Mouse (Mus musculus) spleen, postnatal 4 days (tissue): ENCODE results near the gene Rnaseh2b.

Source experiments
- DNase-seq, 2 experiments: peaks; one replicate each; pipeline ENCODE4 v3.0.0; 2022; ENCODE audit warnings: low spot score in 2 of 2

Gene Rnaseh2b

GRCm38 (mm10) chr14:62292488-62293339 is at the start of gene Rnaseh2b, which contains the start of gene Dleu7:
TSS of gene Rnaseh2b (plus strand) at chr14:62292589.
TSS of gene Dleu7 (minus strand) at chr14:62293047.
- peak in 1 of 2 experiments; percentile 65 for DNase-seq

GRCm38 (mm10) chr14:62243530-62243929 is 48.9 kb upstream of the Rnaseh2b start:
- no peak for DNase-seq

GRCm38 (mm10) chr14:62245557-62245956 is 46.8 kb upstream of the Rnaseh2b start:
- no peak for DNase-seq

- no peak for DNase-seq
These were observed 44.0 kb upstream of the Rnaseh2b start for GRCm38 (mm10) chr14:62248345-62248744.

GRCm38 (mm10) chr14:62248796-62249195 is 43.6 kb upstream of the Rnaseh2b start:
- DNase-seq: no peak

GRCm38 (mm10) chr14:62249251-62249650 is 43.1 kb upstream of the Rnaseh2b start:
- no peak for DNase-seq

GRCm38 (mm10) chr14:62250046-62250445 is 42.3 kb upstream of the Rnaseh2b start:
- no peak for DNase-seq

GRCm38 (mm10) chr14:62251999-62252398 is 40.4 kb upstream of the Rnaseh2b start:
- DNase-seq: peak; percentile 25 to 65

GRCm38 (mm10) chr14:62254371-62254770 is 38.0 kb upstream of the Rnaseh2b start:
- no peak for DNase-seq

- DNase-seq: no peak
These were observed 36.3 kb upstream of the Rnaseh2b start for GRCm38 (mm10) chr14:62256066-62256465.

- no peak for DNase-seq
These were observed 34.3 kb upstream of the Rnaseh2b start for GRCm38 (mm10) chr14:62258125-62258524.

- DNase-seq: no peak
These were observed 33.3 kb upstream of the Rnaseh2b start for GRCm38 (mm10) chr14:62258978-62259536.

GRCm38 (mm10) chr14:62270698-62271396 is 21.5 kb upstream of the Rnaseh2b start:
- DNase-seq: no peak

- no peak for DNase-seq
These were observed 18.8 kb upstream of the Rnaseh2b start for GRCm38 (mm10) chr14:62273604-62274003.

GRCm38 (mm10) chr14:62282974-62283373 is 9.4 kb upstream of the Rnaseh2b start:
- no peak for DNase-seq

GRCm38 (mm10) chr14:62288731-62289130 is 3.7 kb upstream of the Rnaseh2b start:
- DNase-seq: no peak

GRCm38 (mm10) chr14:62291406-62291987 is 892 bp upstream of the Rnaseh2b start:
- no peak for DNase-seq

GRCm38 (mm10) chr14:62292166-62292487 is 262 bp upstream of the Rnaseh2b start:
- DNase-seq: no peak

- no peak for DNase-seq
These were observed 6.4 kb downstream of the Rnaseh2b start for GRCm38 (mm10) chr14:62298808-62299207.

- no peak for DNase-seq
These were observed 7.6 kb downstream of the Rnaseh2b start for GRCm38 (mm10) chr14:62300031-62300430.

GRCm38 (mm10) chr14:62307555-62307954 is 15.2 kb downstream of the Rnaseh2b start:
- DNase-seq: no peak

- no peak for DNase-seq
These were observed 16.6 kb downstream of the Rnaseh2b start for GRCm38 (mm10) chr14:62309026-62309425.
